Mouse (Mus musculus) small intestine, adult 2 months (tissue): Measurements from ENCODE around the gene Cenpp.

Source experiments
- CTCF ChIP-seq: fragments of 200-500 bp; IDR thresholded peaks from 2 replicates; pipeline ENCODE4 v1.5.1; 2012; ENCODE audit warnings: low read depth, mild to moderate bottlenecking, control low read depth, inconsistent platforms, low read length, moderate library complexity, mixed read lengths; ENCODE audit not compliant: insufficient replicate concordance, insufficient read length; ENCODE audit errors: extremely low read depth
- POLR2A ChIP-seq: fragments of 200-500 bp; IDR thresholded peaks from 2 replicates; pipeline ENCODE4 v1.6.1; 2012; ENCODE audit warnings: low read depth, mild to moderate bottlenecking, control low read depth, inconsistent platforms, low read length, moderate library complexity

DNA sequence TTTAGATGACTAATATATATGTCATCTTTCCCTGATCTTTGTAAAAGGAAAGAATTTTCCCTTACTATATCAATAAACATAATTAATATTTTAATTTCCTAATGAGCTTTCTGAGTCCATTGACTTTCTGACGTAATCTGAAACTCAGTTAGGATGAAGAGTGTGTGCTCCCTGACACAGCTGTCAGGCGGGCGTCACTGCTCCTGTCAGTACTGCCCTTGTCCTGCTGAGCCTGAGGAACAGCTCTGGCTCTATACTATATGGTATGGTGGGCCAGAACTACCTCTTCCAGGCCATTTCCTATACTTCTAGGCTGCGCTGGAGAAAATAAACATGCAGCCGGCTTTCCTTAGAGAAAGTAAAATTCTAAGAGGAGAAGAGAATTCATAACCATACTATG, 98.1 kb downstream of the Cenpp start:
- TF ChIP-seq CTCF (no peak), POLR2A (no peak)
